Mouse (Mus musculus) kidney, adult 18-20 months (tissue): ENCODE data around the gene Cflar.
"Not testable (repeated sequence)": the region's sequence is repeated elsewhere in the genome, so short reads cannot be mapped to it uniquely, and the experiment has no call there.

ENCODE experiments used
- DNase-seq: peaks from one replicate; pipeline ENCODE4 v3.0.0; 2021

Gene Cflar

GRCm38 (mm10) chr1:58734043-58734920, 23.0 kb downstream of the Cflar start:
- peak; percentile 21 for DNase-seq

- DNase-seq = peak; percentile 38
These were observed 24.7 kb downstream of the Cflar start for GRCm38 (mm10) chr1:58735962-58736361.

- DNase-seq = no peak
These were observed 25.7 kb downstream of the Cflar start for GRCm38 (mm10) chr1:58736968-58737367.

- DNase-seq = no peak
These were observed 28.2 kb downstream of the Cflar start for GRCm38 (mm10) chr1:58739529-58739928.

GRCm38 (mm10) chr1:58742571-58743021, 31.3 kb downstream of the Cflar start:
- DNase-seq = peak; percentile 2

GRCm38 (mm10) chr1:58743252-58743651, 31.9 kb downstream of the Cflar start:
- DNase-seq = no peak

GRCm38 (mm10) chr1:58744645-58745044, 33.3 kb downstream of the Cflar start:
- peak; percentile 71 for DNase-seq

- DNase-seq = peak; percentile 58
These were observed 35.6 kb downstream of the Cflar start for GRCm38 (mm10) chr1:58746880-58747279.

- no peak for DNase-seq
These were observed 48.1 kb downstream of the Cflar start for GRCm38 (mm10) chr1:58759451-58759850.

- DNase-seq = no peak
These were observed 49.3 kb downstream of the Cflar start for GRCm38 (mm10) chr1:58760581-58760980.

- not testable (repeated sequence) for DNase-seq
These were observed 50.3 kb downstream of the Cflar start for GRCm38 (mm10) chr1:58761391-58762275.

- no peak for DNase-seq
These were observed 51.3 kb downstream of the Cflar start for GRCm38 (mm10) chr1:58762576-58762975.

- not testable (repeated sequence) for DNase-seq
These were observed 55.1 kb downstream of the Cflar start for GRCm38 (mm10) chr1:58766446-58766845.

GRCm38 (mm10) chr1:58769136-58769535, 57.8 kb downstream of the Cflar start:
- no peak for DNase-seq

GRCm38 (mm10) chr1:58769701-58770100, 58.4 kb downstream of the Cflar start:
- no peak for DNase-seq

- DNase-seq = peak; percentile 44
These were observed 58.9 kb downstream of the Cflar start for GRCm38 (mm10) chr1:58770111-58770720.

- no peak for DNase-seq
These were observed 60.8 kb downstream of the Cflar start for GRCm38 (mm10) chr1:58772084-58772483.

GRCm38 (mm10) chr1:58773280-58773679, 62.0 kb downstream of the Cflar start:
- no peak for DNase-seq

- no peak for DNase-seq
These were observed 62.6 kb downstream of the Cflar start for GRCm38 (mm10) chr1:58773905-58774304.

GRCm38 (mm10) chr1:58775361-58775760, 64.1 kb downstream of the Cflar start:
- no peak for DNase-seq

- DNase-seq = no peak
These were observed 66.3 kb downstream of the Cflar start for GRCm38 (mm10) chr1:58777583-58777982.

- DNase-seq = no peak
These were observed 66.9 kb downstream of the Cflar start for GRCm38 (mm10) chr1:58778226-58778625.

GRCm38 (mm10) chr1:58786276-58786675, 75.0 kb downstream of the Cflar start:
- no peak for DNase-seq
